Mouse (Mus musculus): ENCODE results near the gene Golm1.
"Not testable (repeated sequence)": the region's sequence is repeated elsewhere in the genome, so short reads cannot be mapped to it uniquely, and the experiment has no call there.

DNA sequence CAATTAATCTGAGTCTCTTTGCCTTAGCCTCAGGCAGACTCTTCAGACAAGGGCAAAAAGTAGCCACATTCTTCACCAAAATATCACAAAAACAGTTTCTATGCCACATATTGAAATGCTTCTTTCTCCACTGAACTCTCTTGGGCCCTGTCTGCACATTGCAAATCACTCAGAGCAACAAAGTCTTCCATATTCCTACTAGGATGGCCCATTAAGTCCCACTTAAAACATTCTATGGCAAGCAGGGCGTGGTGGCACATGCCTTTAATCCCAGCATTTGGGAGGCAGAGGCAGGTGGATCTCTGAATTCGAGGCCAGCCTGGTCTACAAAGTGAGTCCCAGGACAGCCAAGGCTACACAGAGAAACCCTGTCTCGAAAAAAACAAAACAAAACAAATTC is 83.6 kb downstream of the Golm1 start:
- TF ChIP-seq CEBPB (IDR thresholded peaks at IDR 0.05; ENCODE audit: low read depth); MYOD1 (IDR thresholded peaks at IDR 0.05; ENCODE audit: control insufficient read depth, insufficient read length, low read depth); CTCF (IDR thresholded peaks at IDR 0.05; ENCODE audit: control insufficient read depth, insufficient read depth, insufficient read length); USF1 (IDR thresholded peaks at IDR 0.05; ENCODE audit: low read depth): not testable (repeated sequence)
